Mouse (Mus musculus) midbrain, postnatal 0 days (tissue): ENCODE measurements at regions not wholly inside any gene's neighbourhood (a gene's known extent, or its start where the extent isn't known, plus 50 kb on each side); places are given as distances from the start of the nearest gene placed in this dataset.

Experiments used
- ATAC-seq: fragments of 200-750 bp; cut with Nextera tagmentation; 2 replicates; pipeline ENCODE4 v1.8.0; 2017; ENCODE audit warnings: moderate number of reproducible peaks, mild to moderate bottlenecking, moderate TSS enrichment, moderate library complexity; ENCODE audit not compliant: low FRiP score
- DNase-seq: peaks from one replicate; pipeline ENCODE4 v3.0.0-alpha.2; 2015; ENCODE audit warnings: low spot score
- H3K27ac ChIP-seq: fragments of 300-500 bp; sonication (generic); 2 replicates; pipeline ENCODE4 v1.5.1; 2014; ENCODE audit warnings: low read depth, mild to moderate bottlenecking, low read length, mixed read lengths
- H3K27me3 ChIP-seq: fragments of 300-500 bp; sonication (generic); 2 replicates; pipeline ENCODE4 v1.6.1; 2014; ENCODE audit warnings: low read length, control low read depth, mixed read lengths; ENCODE audit not compliant: insufficient read depth
- H3K36me3 ChIP-seq: fragments of 300-500 bp; sonication (generic); 2 replicates; pipeline ENCODE4 v1.6.1; 2014; ENCODE audit warnings: low read length, control low read depth, mixed read lengths; ENCODE audit not compliant: insufficient read depth
- H3K4me1 ChIP-seq: fragments of 300-500 bp; sonication (generic); 2 replicates; pipeline ENCODE4 v1.6.1; 2014; ENCODE audit warnings: mild to moderate bottlenecking, control low read depth, antibody characterized with exemption, low read length, mixed read lengths; ENCODE audit not compliant: insufficient read depth
- H3K4me2 ChIP-seq: fragments of 300-500 bp; sonication (generic); 2 replicates; pipeline ENCODE4 v1.6.1; 2014; ENCODE audit warnings: low read depth, mild to moderate bottlenecking, low read length, mixed read lengths; ENCODE audit not compliant: poor library complexity, severe bottlenecking
- H3K4me3 ChIP-seq: fragments of 300-500 bp; sonication (generic); 2 replicates; pipeline ENCODE4 v1.5.1; 2014; ENCODE audit warnings: low read depth, mild to moderate bottlenecking, low read length, moderate library complexity
- H3K9ac ChIP-seq: fragments of 300-500 bp; sonication (generic); replicated peaks from 2 replicates; pipeline ENCODE4 v1.6.1; 2014; ENCODE audit warnings: mild to moderate bottlenecking, low read length, moderate library complexity, mixed read lengths; ENCODE audit not compliant: poor library complexity, severe bottlenecking
- H3K9me3 ChIP-seq: fragments of 300-500 bp; sonication (generic); 2 replicates; pipeline ENCODE4 v1.6.1; 2016; ENCODE audit warnings: low read length, control low read depth
- CTCF ChIP-seq: IDR thresholded peaks from 2 replicates; pipeline ENCODE4 v1.5.1; 2016; ENCODE audit warnings: antibody characterized with exemption, mild to moderate bottlenecking
- WGBS: fragments of 180-500 bp; shearing (Covaris S2); extraction: QIAGEN DNeasy Blood & Tissue Kit; methylation state at CpG from one replicate; pipeline ENCODE4 v1.1.7; 2014; 5-methylcytosine and 5-hydroxymethylcytosine counted together

DNA sequence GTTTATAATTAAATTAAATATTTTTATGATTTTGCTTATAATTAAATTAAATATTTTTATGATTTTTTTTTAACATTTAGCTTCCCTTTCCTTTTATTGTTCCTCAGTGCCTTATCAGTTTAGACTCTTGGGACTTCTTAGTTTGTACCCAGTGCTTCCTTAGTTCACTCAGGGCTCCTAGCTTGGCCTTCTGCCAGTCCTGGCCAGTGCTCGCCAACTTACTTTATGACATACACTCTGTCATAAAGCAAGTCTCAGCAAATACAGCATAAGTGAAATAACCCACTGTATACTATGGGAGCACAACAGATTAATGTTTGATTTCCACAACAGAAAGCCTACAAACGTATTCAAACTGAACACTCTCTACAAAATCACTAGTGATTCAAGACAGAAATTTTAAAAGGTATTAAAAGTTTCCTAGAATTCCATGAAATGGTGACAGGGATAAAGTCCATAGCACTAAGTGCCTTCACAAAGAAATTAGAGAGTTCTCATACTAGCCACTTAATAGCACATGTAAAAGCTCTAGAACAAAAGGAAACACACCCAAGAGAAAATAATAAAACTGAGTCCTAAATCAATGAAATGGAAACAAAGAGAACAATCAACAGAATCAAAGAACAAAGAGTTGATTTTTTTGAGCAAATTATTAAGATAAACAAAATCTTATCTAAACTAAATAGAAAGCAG, 630.7 kb downstream of the Zbbx start:
- ATAC-seq (no peak), DNase-seq (no peak)
- 84% methylated on average over 2 of the region's 2 CpGs for WGBS

DNA sequence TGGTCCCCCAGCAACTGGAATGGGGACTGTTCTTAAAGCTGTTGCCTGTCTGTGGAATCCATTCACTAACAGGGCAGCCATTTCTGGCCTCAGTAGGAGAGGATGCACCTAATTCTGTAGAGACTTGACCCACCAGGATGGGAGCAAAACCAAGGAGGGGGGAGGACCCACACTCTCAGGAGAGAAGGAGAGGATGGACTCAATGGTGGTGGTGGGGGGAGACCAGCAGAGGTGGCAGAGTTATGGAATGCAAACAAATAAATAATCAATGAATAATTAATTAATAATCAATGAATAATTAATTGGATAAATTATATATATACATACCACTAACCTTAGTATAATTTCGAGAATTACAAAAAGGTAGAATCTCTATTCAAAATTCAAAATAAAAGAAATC, 681.1 kb downstream of the Zbbx start:
- H3K36me3 ChIP-seq, result no peaks in the 10 kb centered on the region
- H3K4me3 ChIP-seq, result no peak overlapping the region
- DNase-seq (no peak), ATAC-seq (no peak; the same call in 1 of the 2 replicates)
- no peak for TF ChIP-seq CTCF
- H3K9me3 ChIP-seq, result no peaks in the 10 kb centered on the region
- H3K4me2 ChIP-seq, result no peak overlapping the region
- no peak overlapping the region for H3K9ac ChIP-seq
- no peaks in the 10 kb centered on the region for H3K27me3 ChIP-seq
- no peak overlapping the region for H3K27ac ChIP-seq
- no peaks in the 10 kb centered on the region for H3K4me1 ChIP-seq
- 82% methylated on average over 1 of the region's 1 CpGs for WGBS

More for the DNA sequence above, 630.7 kb downstream of the Zbbx start:
- Histone ChIP-seq H3K9me3 (no peaks in the 10 kb centered on the region), H3K27me3 (no peaks in the 10 kb centered on the region), H3K27ac (no peak overlapping the region), H3K4me1 (no peaks in the 10 kb centered on the region), H3K36me3 (no peaks in the 10 kb centered on the region), H3K4me2 (no peak overlapping the region), H3K9ac (no peak overlapping the region), H3K4me3 (no peak overlapping the region)
- no peak for TF ChIP-seq CTCF
